Mouse (Mus musculus) fat pad, adult 2 months (tissue): ENCODE results near the gene Hnf4a.

Experiments
- DNase-seq: peaks from one replicate; pipeline ENCODE4 v3.0.0-alpha.2; 2011; ENCODE audit warnings: low read depth, low spot score; ENCODE audit errors: extremely low read depth

Hnf4a gene

GRCm38 (mm10) chr2:163489725-163490291, 16.8 kb upstream of the Hnf4a start:
- no peak for DNase-seq

GRCm38 (mm10) chr2:163490656-163491055, 16.0 kb upstream of the Hnf4a start:
- no peak for DNase-seq

- DNase-seq, result no peak
Measured at GRCm38 (mm10) chr2:163491351-163491750, 15.3 kb upstream of the Hnf4a start.

GRCm38 (mm10) chr2:163492018-163492417, 14.6 kb upstream of the Hnf4a start, which contains the start of gene R3hdml:
Gene R3hdml (plus strand): TSS chr2:163492318.
- DNase-seq, result no peak

GRCm38 (mm10) chr2:163493031-163493430, 13.6 kb upstream of the Hnf4a start:
- no peak for DNase-seq

- DNase-seq, result no peak
Measured at GRCm38 (mm10) chr2:163493976-163494375, 12.6 kb upstream of the Hnf4a start.

GRCm38 (mm10) chr2:163494456-163494855, 12.2 kb upstream of the Hnf4a start:
- no peak for DNase-seq

GRCm38 (mm10) chr2:163502219-163502618, 4.4 kb upstream of the Hnf4a start:
- no peak for DNase-seq

- no peak for DNase-seq
Measured at GRCm38 (mm10) chr2:163503191-163503590, 3.4 kb upstream of the Hnf4a start.

- DNase-seq, result no peak
Measured at GRCm38 (mm10) chr2:163525761-163526243, 19.2 kb downstream of the Hnf4a start.

GRCm38 (mm10) chr2:163527497-163527896, 20.9 kb downstream of the Hnf4a start:
- DNase-seq, result no peak

- no peak for DNase-seq
Measured at GRCm38 (mm10) chr2:163530418-163530817, 23.8 kb downstream of the Hnf4a start.

- no peak for DNase-seq
Measured at GRCm38 (mm10) chr2:163531917-163532316, 25.3 kb downstream of the Hnf4a start.

GRCm38 (mm10) chr2:163533226-163533625, 26.6 kb downstream of the Hnf4a start:
- DNase-seq, result no peak

GRCm38 (mm10) chr2:163534958-163535524, 28.4 kb downstream of the Hnf4a start:
- no peak for DNase-seq

GRCm38 (mm10) chr2:163537443-163537842, 30.8 kb downstream of the Hnf4a start:
- DNase-seq, result no peak

GRCm38 (mm10) chr2:163538410-163538809, 31.8 kb downstream of the Hnf4a start:
- DNase-seq, result no peak

- no peak for DNase-seq
Measured at GRCm38 (mm10) chr2:163539321-163540040, 32.9 kb downstream of the Hnf4a start.

GRCm38 (mm10) chr2:163540231-163541117, 33.9 kb downstream of the Hnf4a start:
- DNase-seq, result no peak

GRCm38 (mm10) chr2:163541568-163542182, 35.1 kb downstream of the Hnf4a start:
- DNase-seq, result no peak

GRCm38 (mm10) chr2:163542674-163543073, 36.1 kb downstream of the Hnf4a start:
- DNase-seq, result no peak
